Mouse (Mus musculus) forebrain, embryonic 11.5 days (tissue): ENCODE results near the gene Clhc1. TPM values are rescaled to one million over a fixed set of nuclear protein-coding genes. Genes with fewer than 3 reads are reported as not detected.

ENCODE experiments used
- ATAC-seq: fragments of 200-750 bp; cut with Nextera tagmentation; replicated peaks from 2 replicates; pipeline ENCODE4 v1.8.0; 2017; ENCODE audit warnings: moderate TSS enrichment; ENCODE audit not compliant: low FRiP score
- DNase-seq: peaks from one replicate; pipeline ENCODE4 v3.0.0-alpha.2; 2017; ENCODE audit warnings: low spot score
- H3K27ac ChIP-seq: fragments of 300-500 bp; sonication (generic); 2 replicates; pipeline ENCODE4 v1.5.1; 2014; ENCODE audit warnings: low read depth, low read length
- H3K27me3 ChIP-seq: fragments of 300-500 bp; sonication (generic); 2 replicates; pipeline ENCODE4 v1.6.1; 2014; ENCODE audit warnings: mild to moderate bottlenecking, low read length, mixed read lengths; ENCODE audit not compliant: control insufficient read depth, insufficient read depth
- H3K36me3 ChIP-seq: fragments of 300-500 bp; sonication (generic); 2 replicates; pipeline ENCODE4 v1.6.1; 2014; ENCODE audit warnings: mild to moderate bottlenecking, low read length, moderate library complexity, mixed read lengths; ENCODE audit not compliant: control insufficient read depth, insufficient read depth
- H3K4me1 ChIP-seq: fragments of 300-500 bp; sonication (generic); replicated peaks from 2 replicates; pipeline ENCODE4 v1.6.1; 2014; ENCODE audit warnings: low read length, mixed read lengths; ENCODE audit not compliant: control insufficient read depth, insufficient read depth
- H3K4me2 ChIP-seq: fragments of 300-500 bp; sonication (generic); 2 replicates; pipeline ENCODE4 v1.6.1; 2014; ENCODE audit warnings: low read depth, mild to moderate bottlenecking, low read length, moderate library complexity, mixed read lengths; ENCODE audit not compliant: severe bottlenecking
- H3K4me3 ChIP-seq: fragments of 300-500 bp; sonication (generic); 2 replicates; pipeline ENCODE4 v1.5.1; 2014; ENCODE audit warnings: low read depth, low read length
- H3K9ac ChIP-seq: fragments of 300-500 bp; sonication (generic); 2 replicates; pipeline ENCODE4 v1.6.1; 2014; ENCODE audit warnings: low read length
- H3K9me3 ChIP-seq: fragments of 300-500 bp; sonication (generic); 2 replicates; pipeline ENCODE4 v1.6.1; 2016; ENCODE audit warnings: low read length, mixed read lengths; ENCODE audit not compliant: control insufficient read depth
- WGBS: fragments of 180-500 bp; shearing (Covaris S2); extraction: QIAGEN DNeasy Blood & Tissue Kit; methylation state at CpG from one replicate; pipeline ENCODE4 v1.1.7; 2014; 5-methylcytosine and 5-hydroxymethylcytosine counted together
- polyA plus RNA-seq: library from polyadenylated mRNA; unstranded; fragments of >200 nt; fragmentation: Nextera tagmentation; extraction: Ambion mirVana; gene quantifications from 2 replicates; pipeline ENCODE4 v1.2.1, GENCODE M21; 2014

Gene Clhc1
- polyA plus RNA-seq, 1 experiment from 2014 or later = 0.20 TPM

DNA sequence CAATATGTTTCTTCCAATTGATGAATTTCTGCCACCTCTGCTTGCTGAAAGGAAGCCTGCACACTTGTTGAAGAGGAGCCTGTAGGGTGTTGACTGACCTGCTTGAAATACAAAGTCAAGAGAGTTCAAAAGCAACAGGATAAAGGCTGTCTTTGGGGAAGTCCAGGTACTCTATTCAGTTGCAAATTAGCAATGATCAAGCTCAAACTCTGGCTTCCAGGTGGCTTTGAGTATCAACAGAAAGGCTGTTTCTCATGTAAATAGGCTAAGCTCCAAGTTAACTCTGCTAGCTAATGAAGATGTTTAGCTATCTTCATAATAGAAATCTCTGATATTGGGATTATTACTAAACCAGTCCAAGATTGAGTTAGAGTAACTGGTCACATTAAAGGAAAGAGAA is 49.4 kb downstream of the Clhc1 start:
- ATAC-seq = no peak
- no peak overlapping the region for H3K4me2 ChIP-seq
- no peaks in the 10 kb centered on the region for H3K27me3 ChIP-seq
- H3K4me3 ChIP-seq = no peak overlapping the region
- H3K27ac ChIP-seq = no peak overlapping the region
- no peaks in the 10 kb centered on the region for H3K4me1 ChIP-seq
- H3K9ac ChIP-seq = no peak overlapping the region
- no peaks in the 10 kb centered on the region for H3K9me3 ChIP-seq
- DNase-seq = no peak
- no peaks in the 10 kb centered on the region for H3K36me3 ChIP-seq

- H3K9me3 ChIP-seq = no peaks in the 10 kb centered on the region
- no peak overlapping the region for H3K27ac ChIP-seq
- ATAC-seq = no peak
- H3K4me1 ChIP-seq = no peaks in the 10 kb centered on the region
- no peaks in the 10 kb centered on the region for H3K27me3 ChIP-seq
- DNase-seq = no peak
- no peak overlapping the region for H3K4me3 ChIP-seq
- H3K36me3 ChIP-seq = no peaks in the 10 kb centered on the region
- no peak overlapping the region for H3K9ac ChIP-seq
- H3K4me2 ChIP-seq = no peak overlapping the region
Observed at GRCm38 (mm10) chr11:29599000-29599399, 51.2 kb downstream of the Clhc1 start.

DNA sequence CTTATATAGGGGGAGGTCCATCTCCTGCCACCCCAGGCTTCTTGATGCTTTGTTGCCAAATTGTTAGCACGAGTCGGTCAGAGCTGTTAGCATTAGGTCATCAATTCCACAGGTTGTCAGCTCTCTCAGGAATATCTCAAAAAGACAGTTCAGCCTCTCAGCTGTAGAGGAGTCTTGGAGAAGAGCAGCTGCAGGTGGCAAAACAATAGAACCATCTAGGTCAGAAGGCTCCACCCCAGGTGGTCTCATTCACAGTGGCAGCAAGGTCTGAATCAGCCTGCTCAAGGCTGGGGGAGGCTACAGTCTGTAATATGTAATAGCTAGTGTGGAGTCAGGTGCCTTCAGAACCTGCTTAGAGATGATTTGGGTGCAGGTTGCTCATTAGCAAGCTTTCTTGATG is 55.8 kb downstream of the Clhc1 start:
- Histone ChIP-seq H3K27ac (no peak overlapping the region), H3K4me2 (no peak overlapping the region), H3K36me3 (no peaks in the 10 kb centered on the region), H3K4me3 (no peak overlapping the region), H3K9ac (no peak overlapping the region), H3K4me1 (no peaks in the 10 kb centered on the region), H3K27me3 (no peaks in the 10 kb centered on the region), H3K9me3 (no peaks in the 10 kb centered on the region)
- no peak for DNase-seq
- WGBS = 59% methylated on average over 2 of the region's 2 CpGs
- ATAC-seq = no peak

- WGBS = 84% methylated on average over 2 of the region's 2 CpGs
- H3K9ac ChIP-seq = no peak overlapping the region
- no peaks in the 10 kb centered on the region for H3K36me3 ChIP-seq
- no peak for ATAC-seq
- no peak for DNase-seq
- H3K4me1 ChIP-seq = no peaks in the 10 kb centered on the region
- H3K27ac ChIP-seq = no peak overlapping the region
- no peak overlapping the region for H3K4me2 ChIP-seq
- no peaks in the 10 kb centered on the region for H3K9me3 ChIP-seq
- H3K27me3 ChIP-seq = no peaks in the 10 kb centered on the region
- H3K4me3 ChIP-seq = no peak overlapping the region
Observed at GRCm38 (mm10) chr11:29607465-29607990, 59.8 kb downstream of the Clhc1 start.

DNA sequence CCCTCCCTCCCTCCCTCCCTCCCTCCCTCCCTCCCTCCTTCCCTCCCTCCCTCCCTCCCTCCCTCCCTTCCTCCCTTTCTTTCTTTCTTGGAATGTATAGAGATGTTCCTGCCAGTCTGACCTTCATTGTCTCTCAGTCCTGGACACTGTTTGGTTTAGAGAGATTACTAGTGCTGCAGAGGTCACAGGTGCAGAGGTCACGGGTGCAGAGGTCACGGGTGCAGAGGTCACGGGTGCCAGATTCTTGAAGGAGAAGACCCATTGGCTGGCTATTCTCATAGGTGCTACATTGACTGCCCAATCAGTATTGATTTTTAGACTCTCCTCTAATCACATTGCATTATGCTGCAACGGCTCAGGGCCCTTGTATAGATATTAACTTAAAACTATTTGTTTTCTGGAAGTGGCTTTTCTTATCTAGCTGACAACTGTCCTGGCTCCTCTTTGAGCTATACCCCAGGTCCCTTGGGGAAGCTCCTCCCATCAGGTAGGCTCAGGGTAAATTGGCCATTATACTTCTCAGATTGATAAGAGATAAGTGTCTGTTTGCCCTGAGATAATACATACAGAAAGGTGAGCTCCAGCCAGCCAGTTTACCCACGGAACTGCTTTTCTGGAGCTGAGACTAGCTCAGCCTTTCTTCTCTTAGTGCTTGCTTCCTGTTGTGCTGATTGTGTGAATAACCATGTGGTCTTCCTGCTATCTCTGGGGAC is 62.2 kb downstream of the Clhc1 start:
- ATAC-seq (no peak), DNase-seq (no peak)

DNA sequence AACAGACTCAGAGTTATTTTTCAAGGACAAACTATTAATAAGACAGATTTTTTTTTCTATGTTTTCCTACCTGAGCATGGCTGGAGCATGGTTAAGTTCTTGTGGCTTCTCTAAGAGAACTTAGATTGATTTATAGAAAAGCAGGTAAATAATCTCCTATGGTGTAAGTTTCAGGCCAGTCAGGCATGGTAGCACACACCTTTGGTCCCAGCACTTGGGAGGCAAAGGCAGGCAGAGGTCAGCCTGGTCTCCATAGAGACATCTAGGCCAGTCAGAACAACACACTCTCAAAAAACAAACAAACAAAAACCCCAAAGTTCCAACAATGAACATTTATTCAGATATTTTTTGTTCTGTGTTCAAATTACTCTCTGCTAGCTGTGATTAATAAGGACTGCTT is 64.3 kb downstream of the Clhc1 start:
- DNase-seq (no peak), ATAC-seq (no peak)
- Histone ChIP-seq H3K4me1 (no peaks in the 10 kb centered on the region), H3K27me3 (no peaks in the 10 kb centered on the region), H3K27ac (no peak overlapping the region), H3K9me3 (no peaks in the 10 kb centered on the region), H3K4me3 (no peak overlapping the region), H3K9ac (no peak overlapping the region), H3K4me2 (no peak overlapping the region), H3K36me3 (no peaks in the 10 kb centered on the region)

More for the DNA sequence above, 62.2 kb downstream of the Clhc1 start:
- Histone ChIP-seq H3K4me2 (no peak overlapping the region), H3K27me3 (no peaks in the 10 kb centered on the region), H3K36me3 (no peaks in the 10 kb centered on the region), H3K27ac (no peak overlapping the region), H3K9ac (no peak overlapping the region), H3K4me1 (no peaks in the 10 kb centered on the region), H3K4me3 (no peak overlapping the region), H3K9me3 (no peaks in the 10 kb centered on the region)
- WGBS = 78% methylated on average over 5 of the region's 5 CpGs

- no peak overlapping the region for H3K4me3 ChIP-seq
- WGBS = 92% methylated on average over 4 of the region's 4 CpGs
- no peaks in the 10 kb centered on the region for H3K4me1 ChIP-seq
- H3K9ac ChIP-seq = no peak overlapping the region
- ATAC-seq = no peak
- no peaks in the 10 kb centered on the region for H3K9me3 ChIP-seq
- H3K27ac ChIP-seq = no peak overlapping the region
- no peak for DNase-seq
- no peaks in the 10 kb centered on the region for H3K36me3 ChIP-seq
- no peaks in the 10 kb centered on the region for H3K27me3 ChIP-seq
- H3K4me2 ChIP-seq = no peak overlapping the region
Observed at GRCm38 (mm10) chr11:29613185-29613735, 65.5 kb downstream of the Clhc1 start.

DNA sequence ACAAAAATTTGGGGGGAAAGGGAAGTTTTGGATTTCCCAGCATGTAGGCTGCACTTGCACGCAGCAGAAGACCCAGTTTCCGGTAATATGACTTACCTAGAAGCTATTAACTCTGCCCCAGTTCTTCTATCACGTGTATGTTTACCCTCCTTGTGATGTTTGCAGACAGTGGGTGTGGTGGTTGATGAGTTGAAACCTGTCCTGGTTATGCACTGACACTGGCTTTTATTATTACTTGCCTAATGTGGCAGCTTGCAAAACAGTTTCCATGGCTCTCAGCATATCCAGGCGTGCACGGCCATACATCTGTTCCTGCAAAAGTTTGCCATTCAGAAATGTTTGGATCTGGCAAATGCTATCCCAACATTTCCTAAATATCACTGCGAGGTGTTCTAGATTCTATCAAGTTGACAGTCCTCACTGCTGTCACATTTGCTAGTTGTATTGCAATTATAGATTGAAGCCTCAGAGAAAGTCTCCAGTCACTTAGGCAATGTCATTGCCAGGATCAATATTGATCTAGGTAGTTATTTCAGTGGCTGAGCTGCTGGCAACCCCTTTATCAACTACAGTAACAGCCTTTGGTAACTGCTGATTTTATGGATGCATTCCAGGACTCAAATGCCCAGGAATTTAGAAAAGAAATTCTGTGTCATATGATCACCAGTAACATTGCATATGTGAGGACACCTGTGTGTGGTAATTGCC is 66.6 kb downstream of the Clhc1 start:
- H3K27me3 ChIP-seq = no peaks in the 10 kb centered on the region
- no peak overlapping the region for H3K27ac ChIP-seq
- H3K4me2 ChIP-seq = no peak overlapping the region
- no peaks in the 10 kb centered on the region for H3K9me3 ChIP-seq
- no peaks in the 10 kb centered on the region for H3K36me3 ChIP-seq
- no peaks in the 10 kb centered on the region for H3K4me1 ChIP-seq
- no peak overlapping the region for H3K4me3 ChIP-seq
- WGBS = 88% methylated on average over 6 of the region's 6 CpGs
- no peak overlapping the region for H3K9ac ChIP-seq
- ATAC-seq (no peak), DNase-seq (no peak)
